7 mouse cellular contexts compared by ENCODE assay signal in the genomic region with DNA sequence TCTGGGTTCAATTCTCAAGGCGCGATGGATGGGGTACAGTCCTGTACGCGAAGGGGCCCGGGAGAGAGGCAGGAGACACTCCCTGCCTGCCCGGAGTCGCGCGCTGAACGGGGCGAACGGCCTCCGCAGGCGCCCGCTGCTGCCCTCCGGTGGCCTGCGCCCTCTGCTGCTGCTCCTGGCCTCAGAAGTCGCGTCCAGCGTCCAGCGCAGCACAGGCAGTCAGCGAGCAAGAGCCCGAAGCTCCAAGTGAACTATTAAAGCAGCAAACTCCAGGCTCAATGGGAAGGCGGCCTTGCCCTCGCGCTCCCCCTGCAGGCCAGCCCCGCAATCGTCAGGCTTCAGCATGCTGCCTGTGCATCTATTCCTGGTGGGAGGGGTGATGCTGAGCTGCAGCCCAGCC. TPM values are rescaled to one million over a fixed set of nuclear protein-coding genes. Genes with fewer than 3 reads are reported as not detected.
DNase-seq lines count a peak whose midpoint lies in the region; ATAC-seq and TF ChIP-seq lines count a peak whose summit lies in the region.
"Not testable (repeated sequence)": the region's sequence is repeated elsewhere in the genome, so short reads cannot be mapped to it uniquely, and the experiment has no call there.

No protein-coding gene starts in this region.

- not testable (repeated sequence) for H3K36me3 ChIP-seq in forebrain, embryonic 14.5 days (ENCODE audit: control insufficient read depth, insufficient read depth, low read length); liver, adult 2 months (ENCODE audit: control insufficient read depth, insufficient read depth, low read length)

- H3K9ac ChIP-seq in forebrain, embryonic 14.5 days (ENCODE audit: low read length), result not testable (repeated sequence)
- 0 out of 2 replicates have a peak overlapping the region, but pooled peaks have one; percentile 67 for H3K9ac ChIP-seq in liver, adult 2 months (ENCODE audit: low read depth, low read length)

- not testable (repeated sequence) for H3K27ac ChIP-seq in forebrain, embryonic 14.5 days (ENCODE audit: low read depth, low read length)
- peak overlapping the region; percentile 43; the same call in 1 of the 2 replicates for H3K27ac ChIP-seq in liver, adult 2 months (replicated peaks; ENCODE audit: insufficient read depth, low read depth, low read length)

- not testable (repeated sequence) for H3K4me1 ChIP-seq in forebrain, embryonic 14.5 days (ENCODE audit: control insufficient read depth, insufficient read depth, low read length); liver, adult 2 months (ENCODE audit: control insufficient read depth, insufficient read depth, low read length)

- H3K79me2 ChIP-seq in liver, adult 2 months (ENCODE audit: control insufficient read depth, insufficient read depth, low read length), result not testable (repeated sequence)

- H3K27me3 ChIP-seq in forebrain, embryonic 14.5 days (replicated peaks; ENCODE audit: control insufficient read depth, insufficient read depth, low read length); liver, adult 2 months (ENCODE audit: control insufficient read depth, insufficient read depth, low read length): not testable (repeated sequence)

- peak; percentile 50; the same call in 1 of the 2 replicates for TF ChIP-seq POLR2A in liver, adult 2 months (IDR thresholded peaks at IDR 0.05; ENCODE audit: extremely low read depth, insufficient read depth, low read length)

- under 1% methylated on average over 23 of the region's 28 CpGs for WGBS in forebrain, embryonic 14.5 days
- 0% methylated on average over 26 of the region's 28 CpGs for WGBS in liver, adult 2 months

- peak; percentile 40 for TF ChIP-seq CTCF in liver, adult 2 months (IDR thresholded peaks at IDR 0.05; ENCODE audit: low read depth, low read length)

- not testable (repeated sequence) for ATAC-seq in forebrain, embryonic 14.5 days

- peak; percentile 66 for DNase-seq in cerebellum, adult 11 months
- peak; percentile 73 for DNase-seq in forebrain, embryonic 14.5 days (ENCODE audit: low spot score)
- DNase-seq in heart, postnatal 14 days, result peak; percentile 82 to 83
- DNase-seq in kidney, postnatal 25 days, result peak; percentile 78 to 91
- DNase-seq in liver, adult 2 months (ENCODE audit: extremely low read depth, low read depth, low spot score), result peak; percentile 71
- DNase-seq in naive thymus-derived CD4-positive, alpha-beta T cell, adult 2 months (ENCODE audit: low read depth), result peak; percentile 82
- DNase-seq in spleen, postnatal 4 days (ENCODE audit: low spot score in 2 of 2), result peak; percentile 64 to 72

- not testable (repeated sequence) for H3K9me3 ChIP-seq in forebrain, embryonic 14.5 days (replicated peaks; ENCODE audit: control insufficient read depth, low read length)

- H3K4me3 ChIP-seq in forebrain, embryonic 14.5 days (ENCODE audit: low read depth, low read length), result peak overlapping the region; percentile 29
- peak overlapping the region; percentile 9; the same call in 1 of the 2 replicates for H3K4me3 ChIP-seq in liver, adult 2 months (ENCODE audit: insufficient read depth, low read depth, low read length)

- intact Hi-C loops in heart, postnatal 14 days (cut with DNase I), result not testable (repeated sequence)

- peak overlapping the region; percentile 52 for H3K4me2 ChIP-seq in forebrain, embryonic 14.5 days (ENCODE audit: low read length)

RNA-seq across cellular contexts. Expression of a gene that starts 0.5 kb away (rescaled TPM):
- polyA plus RNA-seq in forebrain, embryonic 14.5 days (2014; fragmentation: Nextera tagmentation; extraction: Ambion mirVana), result not detected in 2 replicates
- total RNA-seq in heart, postnatal 14 days (2021), result not detected
- total RNA-seq in liver, adult 2 months (2014; rRNA removed), result not detected in 2 replicates
- not detected in 2 replicates for polyA plus RNA-seq in liver, adult 2 months (2012; rRNA removed)

RNA-seq across cellular contexts. Expression of a gene that starts 5.8 kb away (rescaled TPM):
- not detected in 2 replicates for polyA plus RNA-seq in forebrain, embryonic 14.5 days (2014; fragmentation: Nextera tagmentation; extraction: Ambion mirVana)
- total RNA-seq in heart, postnatal 14 days (2021), result not detected
- total RNA-seq in liver, adult 2 months (2014; rRNA removed), result not detected in 2 replicates
- not detected in 2 replicates for polyA plus RNA-seq in liver, adult 2 months (2012; rRNA removed)

RNA-seq across cellular contexts. Expression of a gene that starts 13.2 kb away (rescaled TPM):
- not detected in 2 replicates for polyA plus RNA-seq in forebrain, embryonic 14.5 days (2014; fragmentation: Nextera tagmentation; extraction: Ambion mirVana)
- total RNA-seq in heart, postnatal 14 days (2021), result not detected
- not detected in 2 replicates for total RNA-seq in liver, adult 2 months (2014; rRNA removed)
- not detected in 2 replicates for polyA plus RNA-seq in liver, adult 2 months (2012; rRNA removed)

RNA-seq across cellular contexts. Expression of a gene that starts 16.3 kb away (rescaled TPM):
- not detected in 2 replicates for polyA plus RNA-seq in forebrain, embryonic 14.5 days (2014; fragmentation: Nextera tagmentation; extraction: Ambion mirVana)
- not detected for total RNA-seq in heart, postnatal 14 days (2021)
- not detected in 2 replicates for total RNA-seq in liver, adult 2 months (2014; rRNA removed)
- polyA plus RNA-seq in liver, adult 2 months (2012; rRNA removed), result not detected in 2 replicates

RNA-seq across cellular contexts. Expression of a gene that starts 19.2 kb away (rescaled TPM):
- polyA plus RNA-seq in forebrain, embryonic 14.5 days (2014; fragmentation: Nextera tagmentation; extraction: Ambion mirVana), result not detected in 2 replicates
- not detected for total RNA-seq in heart, postnatal 14 days (2021)
- not detected in 2 replicates for total RNA-seq in liver, adult 2 months (2014; rRNA removed)
- not detected in 2 replicates for polyA plus RNA-seq in liver, adult 2 months (2012; rRNA removed)
